17 mouse cellular contexts compared by ENCODE assay signal in the genomic region with DNA sequence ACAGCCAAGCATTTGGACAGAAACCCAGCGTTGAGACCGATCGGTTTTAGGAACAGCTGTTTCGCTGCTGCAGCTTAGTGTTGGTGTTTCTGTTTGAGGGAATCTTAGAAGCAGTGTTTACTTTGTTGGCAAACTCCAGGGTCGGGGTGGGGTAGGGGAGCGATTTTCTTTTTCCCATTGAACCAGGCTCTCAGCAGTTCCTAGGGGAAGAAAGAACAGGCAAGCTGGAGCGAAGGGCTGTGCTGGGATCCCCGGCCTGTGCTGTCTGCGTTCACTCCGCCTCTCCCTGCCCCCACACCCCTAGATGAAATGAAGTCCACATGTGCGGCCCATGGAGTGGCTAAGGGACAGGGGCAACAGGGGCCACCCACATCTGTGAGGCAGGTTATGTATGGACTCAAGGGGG. TPM values are rescaled to one million over a fixed set of nuclear protein-coding genes. Genes with fewer than 3 reads are reported as not detected.
DNase-seq lines count a peak whose midpoint lies in the region; ATAC-seq and TF ChIP-seq lines count a peak whose summit lies in the region.
"Had no signal": no experiment of that assay in that cellular context is flagged by ENCODE, and none has a peak within 500 bp of the region (broad histone marks: within the 10 kb centered on the region; RNA-seq: fewer than 3 reads in every experiment).

No protein-coding gene starts in this region.

- peak; percentile 82 for DNase-seq in lung, embryonic 14.5 days
- no peak for DNase-seq in lung, adult 18-20 months
- DNase-seq in embryo, embryonic 9.5 days (ENCODE audit: extremely low spot score), result peak; percentile 72
- peak; percentile 85 for DNase-seq in limb, embryonic 10.5 days (ENCODE audit: low spot score)
- no peak for DNase-seq in heart, adult 8-10 months (ENCODE audit: low spot score)
- DNase-seq: adrenal gland, adult 8-10 months; cerebellum, adult 9-10 months; forebrain, postnatal 0 days; gastrocnemius, postnatal 10 days; kidney, adult 2 months; kidney, postnatal 4 days; layer of hippocampus, postnatal 36 days; right cerebral cortex, postnatal 25 days; thymus, postnatal 14 days had no signal

- peak; percentile 81 for ATAC-seq in lung, embryonic 14.5 days (ENCODE audit: insufficient read depth)
- peak; percentile 31; the same call in 1 of the 2 replicates for ATAC-seq in stomach, embryonic 15.5 days (ENCODE audit: insufficient read depth, low FRiP score, low read depth)
- no peak for ATAC-seq in forebrain, embryonic 12.5 days (ENCODE audit: low FRiP score)
- ATAC-seq: forebrain, postnatal 0 days had no signal

- H3K4me1 ChIP-seq in lung, embryonic 14.5 days (ENCODE audit: insufficient read depth), result no peaks in the 10 kb centered on the region
- peaks cover 50% of the 10 kb centered on the region for H3K4me1 ChIP-seq in limb, embryonic 10.5 days
- 0 out of 2 replicates have a peak, but pooled peaks cover 3% of the 10 kb centered on the region for H3K4me1 ChIP-seq in stomach, embryonic 15.5 days
- H3K4me1 ChIP-seq in forebrain, embryonic 12.5 days, result no peaks in the 10 kb centered on the region

- H3K4me3 ChIP-seq in lung, embryonic 14.5 days (ENCODE audit: low read depth, low read length), result no peak overlapping the region
- peak overlapping the region; percentile 28; the same call in 1 of the 2 replicates for H3K4me3 ChIP-seq in limb, embryonic 10.5 days
- no peak overlapping the region for H3K4me3 ChIP-seq in stomach, embryonic 15.5 days (replicated peaks)
- no peak overlapping the region for H3K4me3 ChIP-seq in forebrain, embryonic 12.5 days (replicated peaks)
- H3K4me3 ChIP-seq: hindbrain, embryonic 12.5 days had no signal

- peak overlapping the region; percentile 1; the same call in 1 of the 2 replicates for H3K4me2 ChIP-seq in lung, embryonic 14.5 days
- H3K4me2 ChIP-seq in stomach, embryonic 15.5 days, result no peak overlapping the region
- no peak overlapping the region for H3K4me2 ChIP-seq in forebrain, embryonic 12.5 days
- H3K4me2 ChIP-seq: hindbrain, embryonic 12.5 days had no signal

- no peak for TF ChIP-seq CTCF in lung, embryonic 14.5 days (IDR thresholded peaks at IDR 0.05; ENCODE audit: low read depth)

- H3K9ac ChIP-seq in lung, embryonic 14.5 days, result no peak overlapping the region
- H3K9ac ChIP-seq in stomach, embryonic 15.5 days, result no peak overlapping the region
- H3K9ac ChIP-seq in forebrain, embryonic 12.5 days, result no peak overlapping the region
- H3K9ac ChIP-seq: forebrain, postnatal 0 days; hindbrain, embryonic 12.5 days had no signal

- H3K27ac ChIP-seq in lung, embryonic 14.5 days (ENCODE audit: low read depth), result peak overlapping the region; percentile 65
- H3K27ac ChIP-seq in limb, embryonic 10.5 days, result peak overlapping the region; percentile 78
- peak overlapping the region; percentile 54; the same call in 1 of the 2 replicates for H3K27ac ChIP-seq in stomach, embryonic 15.5 days
- no peak overlapping the region for H3K27ac ChIP-seq in forebrain, embryonic 12.5 days
- H3K27ac ChIP-seq: hindbrain, embryonic 12.5 days had no signal

- no peaks in the 10 kb centered on the region for H3K9me3 ChIP-seq in lung, embryonic 14.5 days (ENCODE audit: low read depth, low read length)
- H3K9me3 ChIP-seq in limb, embryonic 10.5 days (replicated peaks), result no peaks in the 10 kb centered on the region
- H3K9me3 ChIP-seq in stomach, embryonic 15.5 days, result no peaks in the 10 kb centered on the region
- H3K9me3 ChIP-seq in forebrain, embryonic 12.5 days, result no peaks in the 10 kb centered on the region
- H3K9me3 ChIP-seq: hindbrain, embryonic 12.5 days had no signal

- no peaks in the 10 kb centered on the region for H3K27me3 ChIP-seq in lung, embryonic 14.5 days (ENCODE audit: insufficient read depth, low read length)
- no peaks in the 10 kb centered on the region; the same call in 1 of the 2 replicates for H3K27me3 ChIP-seq in limb, embryonic 10.5 days (ENCODE audit: low read depth, poor library complexity, severe bottlenecking)
- H3K27me3 ChIP-seq in stomach, embryonic 15.5 days (replicated peaks), result no peaks in the 10 kb centered on the region
- H3K27me3 ChIP-seq in forebrain, embryonic 12.5 days, result no peaks in the 10 kb centered on the region
- H3K27me3 ChIP-seq: hindbrain, embryonic 12.5 days had no signal

- no peaks in the 10 kb centered on the region for H3K36me3 ChIP-seq in lung, embryonic 14.5 days (ENCODE audit: insufficient read depth)
- no peaks in the 10 kb centered on the region for H3K36me3 ChIP-seq in limb, embryonic 10.5 days
- H3K36me3 ChIP-seq in stomach, embryonic 15.5 days, result no peaks in the 10 kb centered on the region
- H3K36me3 ChIP-seq in forebrain, embryonic 12.5 days (replicated peaks), result no peaks in the 10 kb centered on the region
- H3K36me3 ChIP-seq: hindbrain, embryonic 12.5 days had no signal

- WGBS in lung, embryonic 14.5 days, result 22% methylated on average over 11 of the region's 11 CpGs
- 33% methylated on average over 11 of the region's 11 CpGs for WGBS in limb, embryonic 10.5 days
- 27% methylated on average over 11 of the region's 11 CpGs for WGBS in stomach, embryonic 15.5 days
- 69% methylated on average over 11 of the region's 11 CpGs for WGBS in forebrain, embryonic 12.5 days

RNA-seq across cellular contexts. Expression of a gene that starts 51.4 kb away (rescaled TPM):
- 19.6 and 23.3 TPM in 2 replicates for polyA plus RNA-seq in lung, embryonic 14.5 days (2014; fragmentation: Nextera tagmentation; extraction: Ambion mirVana)
- 15.6 and 16.1 TPM in 2 replicates for polyA plus RNA-seq in limb, embryonic 10.5 days (2016; fragmentation: Nextera tagmentation; extraction: Ambion mirVana)
- polyA plus RNA-seq in stomach, embryonic 15.5 days (2015; fragmentation: Nextera tagmentation; extraction: Ambion mirVana), result 20.6 and 21.7 TPM in 2 replicates
- polyA plus RNA-seq in forebrain, embryonic 12.5 days (2016; fragmentation: Nextera tagmentation; extraction: Ambion mirVana), result 15.1 and 16.4 TPM in 2 replicates
- 1 to 10 TPM; 8.5 to 9.6 (median 8.9) TPM for total RNA-seq in heart, adult 8-10 months (2022)

Comparison
In these comparisons a context has a peak if more than half of its experiments do, and no peak if none do; other contexts are left out.
1. DNase-seq: peak in lung, embryonic 14.5 days (single experiment), embryo, embryonic 9.5 days (single experiment) and limb, embryonic 10.5 days (single experiment); none in lung, adult 18-20 months (0 of 2) and heart, adult 8-10 months (single experiment).